Mouse (Mus musculus): ENCODE results near the gene Ces1f. TPM values are rescaled to one million over a fixed set of nuclear protein-coding genes. Genes with fewer than 3 reads are reported as not detected.
"Not testable (repeated sequence)": the region's sequence is repeated elsewhere in the genome, so short reads cannot be mapped to it uniquely, and the experiment has no call there.

Gene Ces1f
- polyA plus RNA-seq, 1 experiment from 2014 or later, result not detected

- Histone ChIP-seq H3K27ac (no peak overlapping the region), H3K4me1 (no peaks in the 10 kb centered on the region), H3K9me3 (no peaks in the 10 kb centered on the region), H3K36me3 (replicated peaks) (no peaks in the 10 kb centered on the region), H3K27me3 (ENCODE audit: poor library complexity, severe bottlenecking) (no peaks in the 10 kb centered on the region), H3K4me3 (no peak overlapping the region)
- DNase-seq (ENCODE audit: extremely low spot score, low spot score), result no peak
- 97% methylated on average over 1 of the region's 1 CpGs for WGBS
Measured at GRCm38 (mm10) chr8:93235681-93236080, 43.9 kb downstream of the Ces1f start.

- 90% methylated on average over 1 of the region's 1 CpGs for WGBS
- Histone ChIP-seq H3K4me1 (no peaks in the 10 kb centered on the region), H3K27ac (no peak overlapping the region), H3K36me3 (replicated peaks) (no peaks in the 10 kb centered on the region), H3K9me3 (no peaks in the 10 kb centered on the region), H3K4me3 (no peak overlapping the region), H3K27me3 (ENCODE audit: poor library complexity, severe bottlenecking) (no peaks in the 10 kb centered on the region)
- no peak for DNase-seq (ENCODE audit: extremely low spot score, low spot score)
Measured at GRCm38 (mm10) chr8:93234706-93235105, 44.8 kb downstream of the Ces1f start.

- WGBS, result 91% methylated on average over 6 of the region's 6 CpGs
- H3K27ac ChIP-seq, result no peak overlapping the region
Measured at GRCm38 (mm10) chr8:93234068-93234467, 45.5 kb downstream of the Ces1f start.

GRCm38 (mm10) chr8:93229446-93229845 is 50.1 kb downstream of the Ces1f start, which contains the start of gene Ces1e:
Ces1e (minus strand) TSS chr8:93229619.
- H3K4me3 ChIP-seq, result no peak within 1 kb of the TSS
- H3K9me3 ChIP-seq, result no peaks in the 10 kb centered on the region
- no peaks in the 10 kb centered on the region for H3K27me3 ChIP-seq (ENCODE audit: poor library complexity, severe bottlenecking)
- H3K27ac ChIP-seq, result no peak within 1 kb of the TSS
- no peak for DNase-seq (ENCODE audit: extremely low spot score, low spot score)
- H3K36me3 ChIP-seq (replicated peaks), result no peaks in the 10 kb centered on the region
- peaks cover 5% of the 10 kb centered on the region; the same call in 1 of the 2 replicates for H3K4me1 ChIP-seq

More at GRCm38 (mm10) chr8:93234068-93234467, 45.5 kb downstream of the Ces1f start:
- no peaks in the 10 kb centered on the region for H3K27me3 ChIP-seq (ENCODE audit: poor library complexity, severe bottlenecking)
- peaks cover 2% of the 10 kb centered on the region; the same call in 1 of the 2 replicates for H3K4me1 ChIP-seq
- H3K4me3 ChIP-seq, result no peak overlapping the region
- no peak for DNase-seq (ENCODE audit: extremely low spot score, low spot score)
- no peaks in the 10 kb centered on the region for H3K9me3 ChIP-seq
- no peaks in the 10 kb centered on the region for H3K36me3 ChIP-seq (replicated peaks)

- H3K27ac ChIP-seq, result no peak overlapping the region
Measured at GRCm38 (mm10) chr8:93228673-93229370, 50.7 kb downstream of the Ces1f start.

GRCm38 (mm10) chr8:93226471-93226870 is 53.1 kb downstream of the Ces1f start:
- H3K9me3 ChIP-seq; H3K27ac ChIP-seq; H3K4me1 ChIP-seq; H3K4me3 ChIP-seq; H3K27me3 ChIP-seq (ENCODE audit: poor library complexity, severe bottlenecking); H3K36me3 ChIP-seq (replicated peaks); DNase-seq (ENCODE audit: extremely low spot score, low spot score): not testable (repeated sequence)
- WGBS, result 98% methylated on average over 1 of the region's 1 CpGs

More at GRCm38 (mm10) chr8:93228673-93229370, 50.7 kb downstream of the Ces1f start:
- WGBS, result 78% methylated on average over 11 of the region's 11 CpGs
- H3K9me3 ChIP-seq, result no peaks in the 10 kb centered on the region
- no peaks in the 10 kb centered on the region for H3K27me3 ChIP-seq (ENCODE audit: poor library complexity, severe bottlenecking)
- no peak overlapping the region for H3K4me3 ChIP-seq
- DNase-seq (ENCODE audit: extremely low spot score, low spot score), result no peak
- H3K36me3 ChIP-seq (replicated peaks), result no peaks in the 10 kb centered on the region
- H3K4me1 ChIP-seq, result peaks cover 5% of the 10 kb centered on the region; the same call in 1 of the 2 replicates

- Histone ChIP-seq H3K9me3 (no peaks in the 10 kb centered on the region), H3K4me3 (no peak overlapping the region), H3K36me3 (replicated peaks) (no peaks in the 10 kb centered on the region), H3K27ac (no peak overlapping the region), H3K4me1 (no peaks in the 10 kb centered on the region), H3K27me3 (ENCODE audit: poor library complexity, severe bottlenecking) (no peaks in the 10 kb centered on the region)
- 86% methylated on average over 3 of the region's 3 CpGs for WGBS
- no peak for DNase-seq (ENCODE audit: extremely low spot score, low spot score)
Measured at GRCm38 (mm10) chr8:93221896-93222295, 57.7 kb downstream of the Ces1f start.

GRCm38 (mm10) chr8:93217867-93218266 is 61.7 kb downstream of the Ces1f start:
- H3K27ac ChIP-seq, result no peak overlapping the region
- H3K9me3 ChIP-seq, result no peaks in the 10 kb centered on the region
- no peak for DNase-seq (ENCODE audit: extremely low spot score, low spot score)
- H3K4me1 ChIP-seq, result no peaks in the 10 kb centered on the region
- 86% methylated on average over 4 of the region's 4 CpGs for whole genome bisulfite sequencing
- H3K36me3 ChIP-seq (replicated peaks), result no peaks in the 10 kb centered on the region
- H3K4me3 ChIP-seq, result no peak overlapping the region
- no peaks in the 10 kb centered on the region for H3K27me3 ChIP-seq (ENCODE audit: poor library complexity, severe bottlenecking)

GRCm38 (mm10) chr8:93217375-93217774 is 62.2 kb downstream of the Ces1f start:
- H3K27me3 ChIP-seq (ENCODE audit: poor library complexity, severe bottlenecking), result no peaks in the 10 kb centered on the region
- H3K27ac ChIP-seq, result no peak overlapping the region
- H3K4me3 ChIP-seq, result no peak overlapping the region
- DNase-seq (ENCODE audit: extremely low spot score, low spot score), result no peak
- H3K36me3 ChIP-seq (replicated peaks), result no peaks in the 10 kb centered on the region
- H3K4me1 ChIP-seq, result no peaks in the 10 kb centered on the region
- no peaks in the 10 kb centered on the region for H3K9me3 ChIP-seq
- WGBS, result 86% methylated on average over 1 of the region's 1 CpGs

GRCm38 (mm10) chr8:93211091-93211490 is 68.5 kb downstream of the Ces1f start:
- no peak for DNase-seq (ENCODE audit: extremely low spot score, low spot score)
- no peaks in the 10 kb centered on the region for H3K36me3 ChIP-seq (replicated peaks)
- no peaks in the 10 kb centered on the region for H3K9me3 ChIP-seq
- no peaks in the 10 kb centered on the region for H3K27me3 ChIP-seq (ENCODE audit: poor library complexity, severe bottlenecking)
- no peak overlapping the region for H3K4me3 ChIP-seq
- no peak overlapping the region for H3K27ac ChIP-seq
- no peaks in the 10 kb centered on the region for H3K4me1 ChIP-seq

Other genes with a start within 250 kb of the Ces1f start
- gene Ces1a, start 231.6 kb downstream of the Ces1f start, polyA plus RNA-seq (2016; fragmentation: Nextera tagmentation; extraction: Ambion mirVana), result not detected in 2 replicates
- not detected in 2 replicates for gene Ces1b, start 199.7 kb downstream of the Ces1f start, polyA plus RNA-seq (2016; fragmentation: Nextera tagmentation; extraction: Ambion mirVana)
- not detected in 2 replicates for gene Ces1c, start 148.5 kb downstream of the Ces1f start, polyA plus RNA-seq (2016; fragmentation: Nextera tagmentation; extraction: Ambion mirVana)
- 0.62 and 1.0 TPM in 2 replicates for gene Ces1d, start 81.9 kb downstream of the Ces1f start, polyA plus RNA-seq (2016; fragmentation: Nextera tagmentation; extraction: Ambion mirVana)
- gene Ces1e, start 50.1 kb downstream of the Ces1f start, polyA plus RNA-seq (2016; fragmentation: Nextera tagmentation; extraction: Ambion mirVana), result not detected in 2 replicates
- gene Ces1g, start 57.6 kb upstream of the Ces1f start, polyA plus RNA-seq (2016; fragmentation: Nextera tagmentation; extraction: Ambion mirVana), result not detected in 2 replicates
- gene Ces1h, start 100.0 kb upstream of the Ces1f start, polyA plus RNA-seq (2016; fragmentation: Nextera tagmentation; extraction: Ambion mirVana), result not detected in 2 replicates

All from forebrain, embryonic 10.5 days (tissue).